Mouse (Mus musculus) retina, postnatal 1 day (tissue): ENCODE measurements around the gene Gm10309.

Experiments used
- DNase-seq: peaks from one replicate; pipeline ENCODE4 v3.0.0-alpha.2; 2012

Gene Gm10309

GRCm38 (mm10) chr17:86505183-86505631, at the start of gene Gm10309:
Gene Gm10309 (minus strand): TSS chr17:86505232.
- no peak for DNase-seq

GRCm38 (mm10) chr17:86551995-86552394, 47.0 kb upstream of the Gm10309 start:
- DNase-seq, result no peak

DNA sequence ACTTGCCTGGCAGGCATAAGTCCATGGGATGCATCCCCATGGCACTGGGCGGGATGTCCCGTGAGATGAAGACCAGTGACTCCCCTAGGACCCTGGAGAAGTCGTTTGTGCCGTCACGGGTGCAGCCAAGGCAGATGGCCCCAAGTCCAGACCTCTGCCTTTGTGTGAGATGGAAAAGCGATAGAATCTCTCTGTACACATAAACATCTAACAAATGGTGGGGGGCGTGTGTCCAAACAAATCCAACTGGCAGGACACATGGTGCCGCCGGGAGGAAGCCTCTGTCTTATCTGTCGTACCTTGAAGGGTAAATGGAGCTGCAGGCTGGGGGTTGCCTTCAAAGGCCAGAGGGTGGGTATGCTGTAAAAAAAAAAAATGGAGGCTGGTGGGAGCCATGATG, 46.5 kb upstream of the Gm10309 start:
- no peak for DNase-seq

GRCm38 (mm10) chr17:86549128-86549527, 44.1 kb upstream of the Gm10309 start:
- no peak for DNase-seq

- peak; percentile 7 for DNase-seq
Observed at GRCm38 (mm10) chr17:86546529-86546928, 41.5 kb upstream of the Gm10309 start.

GRCm38 (mm10) chr17:86539881-86540430, 34.9 kb upstream of the Gm10309 start:
- DNase-seq, result no peak

DNA sequence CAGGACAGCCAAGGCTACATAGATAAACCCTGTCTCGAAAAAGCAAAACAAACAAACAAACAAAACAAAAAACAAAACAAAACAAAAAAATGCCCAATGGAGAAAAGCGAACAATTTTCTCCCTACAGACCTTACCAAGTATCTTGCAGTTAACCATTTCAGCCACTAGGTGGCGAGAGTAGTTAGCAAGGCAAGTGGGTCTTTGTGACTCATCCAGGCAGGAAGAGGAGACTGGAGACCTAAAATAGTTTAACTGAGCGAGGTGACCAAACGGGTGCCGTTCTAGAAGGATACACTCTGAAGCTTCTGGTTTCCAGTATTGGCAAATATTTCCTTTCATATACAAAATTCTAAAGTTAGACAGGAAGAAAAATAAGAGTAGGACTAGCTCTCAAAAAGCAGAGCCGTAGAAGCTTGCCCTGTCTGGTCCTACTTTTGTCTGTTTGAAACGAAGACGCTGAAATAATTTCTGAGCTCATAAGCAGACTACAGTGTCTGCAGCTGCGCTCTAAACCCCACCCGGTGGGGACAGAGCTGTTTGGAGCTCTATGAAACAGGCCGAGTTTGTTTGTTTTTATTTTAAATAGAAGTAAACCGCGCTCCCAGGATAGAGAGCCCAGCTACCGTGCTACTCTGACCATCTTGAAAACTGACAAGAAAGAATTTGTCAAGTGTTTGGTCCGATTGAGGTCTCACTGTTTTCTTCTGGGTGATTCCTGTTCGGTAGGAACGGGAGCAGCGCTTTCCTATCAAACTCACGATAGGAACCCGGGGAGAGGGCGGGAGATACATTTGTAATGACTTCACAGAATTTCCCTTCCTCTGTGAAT, 31.0 kb upstream of the Gm10309 start:
- peak; percentile 91 for DNase-seq

- DNase-seq, result no peak
Observed at GRCm38 (mm10) chr17:86535096-86535495, 30.1 kb upstream of the Gm10309 start.

DNA sequence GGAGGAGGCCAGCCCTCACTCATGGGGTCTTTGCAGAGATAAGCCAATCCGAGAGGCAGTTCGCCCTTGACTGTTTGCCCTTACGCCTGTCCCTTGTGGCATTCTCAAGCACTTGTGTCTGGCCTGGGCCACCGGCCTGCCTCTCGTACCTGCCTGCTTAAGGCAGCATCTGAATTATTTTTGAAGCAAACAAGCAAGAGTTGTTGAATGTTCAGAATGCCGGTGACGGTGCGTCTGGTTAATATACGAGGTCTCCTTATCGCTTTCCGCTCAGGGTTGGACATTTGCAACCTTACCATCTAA, 28.5 kb upstream of the Gm10309 start:
- DNase-seq, result no peak

DNA sequence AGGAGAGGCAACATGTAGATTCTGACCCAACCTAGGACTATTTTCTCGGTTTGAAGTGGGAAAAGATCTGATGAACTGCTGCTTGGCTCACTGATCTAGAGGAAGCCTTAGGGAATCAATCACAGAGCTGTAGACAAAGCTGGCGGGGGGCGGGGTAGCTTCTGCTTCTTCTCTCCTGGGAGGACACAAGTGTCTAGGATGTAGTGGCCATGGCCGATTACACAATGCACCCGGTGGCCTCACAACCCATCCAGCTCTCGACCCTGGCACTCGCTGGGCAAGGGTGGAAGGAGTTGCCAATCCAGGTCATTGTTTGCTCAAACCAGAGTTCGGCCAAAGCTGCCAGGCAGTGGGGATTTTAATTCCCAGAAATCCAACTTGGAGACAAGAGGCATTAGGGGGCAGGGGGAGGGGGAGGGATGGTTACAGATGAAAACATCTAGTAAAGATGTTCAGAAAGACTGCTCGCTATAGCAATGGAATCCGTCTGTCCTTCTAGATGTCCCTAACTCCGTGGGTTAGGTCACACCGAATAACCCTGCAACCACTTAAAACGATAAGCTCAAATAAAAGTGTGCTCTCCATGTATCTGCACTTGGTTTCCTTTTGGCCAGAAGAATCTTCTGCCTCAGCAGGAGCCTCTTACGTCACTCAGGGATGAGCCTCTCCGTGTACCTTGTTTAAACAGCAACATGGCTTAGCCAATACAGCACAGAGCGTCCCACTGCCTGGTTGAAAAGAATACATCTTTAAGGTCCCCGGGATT, 27.9 kb upstream of the Gm10309 start:
- no peak for DNase-seq

DNA sequence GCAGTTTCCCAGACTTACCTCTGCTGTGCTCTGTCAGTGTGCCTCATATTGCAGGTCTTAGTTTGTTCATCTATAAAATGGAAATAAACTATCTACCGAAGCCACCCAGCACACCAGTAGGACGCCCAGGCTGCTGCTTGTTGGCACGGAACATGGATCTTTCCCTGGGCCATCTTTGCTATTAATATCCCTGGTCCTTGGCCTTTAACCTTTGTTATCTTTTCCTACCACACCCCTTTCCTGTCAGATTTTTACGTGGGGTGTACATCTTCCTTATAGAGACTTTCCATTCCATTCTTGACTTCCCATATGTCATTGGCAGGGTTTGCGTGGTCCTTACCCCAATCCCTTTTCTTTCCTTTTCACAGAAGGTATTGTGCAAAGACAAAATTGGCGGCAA, 26.2 kb upstream of the Gm10309 start:
- DNase-seq, result no peak

- no peak for DNase-seq
Observed at GRCm38 (mm10) chr17:86529411-86529810, 24.4 kb upstream of the Gm10309 start.

DNA sequence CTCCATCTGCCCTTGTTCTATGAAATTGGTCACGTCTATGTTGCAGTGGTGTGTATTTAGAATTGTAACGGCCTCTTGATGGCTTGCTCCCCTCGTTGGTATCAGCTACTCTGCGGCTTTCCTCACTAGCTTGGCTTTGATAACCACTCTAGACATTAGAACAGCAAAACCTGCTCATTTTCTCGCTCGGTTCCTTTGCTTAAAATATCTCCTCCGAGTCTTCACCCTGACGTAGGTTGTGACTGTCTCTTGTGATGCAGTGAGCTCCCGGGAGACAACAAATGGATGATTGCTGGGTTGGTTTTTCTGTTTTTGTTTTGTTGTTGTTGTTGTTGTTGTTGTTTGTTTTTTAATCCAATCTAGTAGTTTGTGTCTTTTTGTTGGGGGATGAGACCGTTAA, 24.0 kb upstream of the Gm10309 start:
- DNase-seq, result no peak

DNA sequence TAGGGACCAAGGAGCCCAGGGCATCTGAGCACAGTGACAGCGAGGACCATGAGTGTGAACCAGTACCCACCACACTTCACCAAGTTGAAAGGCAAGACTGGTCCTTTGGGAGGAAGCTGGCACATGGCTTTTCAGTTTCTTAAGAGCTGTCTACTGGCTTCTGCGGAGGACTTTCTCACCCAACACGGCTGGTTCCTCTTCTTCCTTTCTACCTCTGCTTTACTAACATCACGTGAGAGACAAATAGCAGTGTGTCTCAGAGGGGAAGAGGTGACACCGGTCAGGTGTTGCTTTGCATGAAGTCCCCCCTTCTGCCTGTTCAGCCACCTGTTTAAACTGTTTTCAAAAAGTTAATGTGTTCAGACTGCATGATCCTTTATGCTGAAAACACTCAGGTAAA, 22.3 kb upstream of the Gm10309 start:
- DNase-seq, result no peak

GRCm38 (mm10) chr17:86526016-86526415, 21.0 kb upstream of the Gm10309 start:
- no peak for DNase-seq

- no peak for DNase-seq
Observed at GRCm38 (mm10) chr17:86525075-86525474, 20.0 kb upstream of the Gm10309 start.

- no peak for DNase-seq
Observed at GRCm38 (mm10) chr17:86523843-86524242, 18.8 kb upstream of the Gm10309 start.

DNA sequence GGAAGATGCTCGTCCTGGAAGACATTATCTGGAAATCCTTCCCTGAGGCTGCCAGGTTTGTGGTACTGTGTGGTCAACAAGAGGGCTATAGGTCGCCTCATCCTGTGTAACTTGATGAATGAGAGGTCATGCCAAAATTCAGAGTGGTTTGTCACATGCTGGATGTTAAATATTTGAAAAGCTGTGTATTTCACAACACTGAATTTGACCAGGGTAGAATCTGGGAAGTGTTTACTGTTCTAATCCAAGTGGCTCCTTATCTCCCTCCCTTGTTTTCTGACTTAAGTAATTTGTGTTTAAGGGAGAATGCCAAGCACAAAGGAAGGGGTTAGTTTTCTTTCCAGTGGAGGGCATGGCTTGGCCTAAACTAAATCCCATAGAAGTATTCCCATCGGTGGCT, 18.3 kb upstream of the Gm10309 start:
- DNase-seq, result no peak

DNA sequence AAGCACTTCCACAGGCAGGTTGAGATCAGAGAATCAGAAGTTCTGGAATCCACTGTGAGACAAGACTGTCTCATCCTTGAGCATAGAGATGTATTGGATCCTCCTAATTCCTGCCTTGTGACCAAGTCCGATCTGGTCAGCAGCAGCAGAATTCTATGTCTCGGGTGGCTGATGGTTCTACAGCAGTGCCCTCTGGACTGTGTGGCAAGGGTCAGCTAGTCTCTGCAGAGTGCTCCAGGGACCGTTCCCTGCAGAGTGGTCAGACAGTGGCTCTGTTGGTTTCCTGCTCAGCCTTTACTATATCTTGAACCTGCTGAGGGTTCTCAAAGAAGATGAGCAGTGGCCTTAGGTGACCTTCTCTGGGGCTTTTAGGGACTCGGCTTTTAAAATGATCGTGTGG, 17.6 kb upstream of the Gm10309 start:
- DNase-seq, result no peak

- no peak for DNase-seq
Observed at GRCm38 (mm10) chr17:86521252-86521651, 16.2 kb upstream of the Gm10309 start.

DNA sequence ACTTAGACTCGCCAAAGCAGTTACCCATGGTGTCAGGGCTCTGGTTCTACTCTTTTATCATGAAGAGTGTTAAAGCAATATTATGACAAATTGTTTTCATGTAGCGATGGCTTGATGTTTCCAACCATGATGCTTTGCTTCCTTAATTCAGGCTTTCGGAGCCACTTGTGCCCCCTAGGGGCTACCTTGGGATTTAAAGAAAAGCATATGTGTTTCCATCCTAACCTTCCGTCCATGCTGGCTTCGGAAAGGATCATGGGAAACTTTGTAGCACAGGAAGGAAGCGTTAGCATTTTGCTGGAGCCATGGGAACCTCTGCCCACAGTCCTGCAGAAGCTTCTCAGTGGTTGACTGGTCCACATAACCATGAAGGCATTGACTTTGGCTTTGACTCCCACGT, 13.6 kb upstream of the Gm10309 start:
- DNase-seq, result no peak

GRCm38 (mm10) chr17:86516630-86517029, 11.6 kb upstream of the Gm10309 start:
- DNase-seq, result no peak

DNA sequence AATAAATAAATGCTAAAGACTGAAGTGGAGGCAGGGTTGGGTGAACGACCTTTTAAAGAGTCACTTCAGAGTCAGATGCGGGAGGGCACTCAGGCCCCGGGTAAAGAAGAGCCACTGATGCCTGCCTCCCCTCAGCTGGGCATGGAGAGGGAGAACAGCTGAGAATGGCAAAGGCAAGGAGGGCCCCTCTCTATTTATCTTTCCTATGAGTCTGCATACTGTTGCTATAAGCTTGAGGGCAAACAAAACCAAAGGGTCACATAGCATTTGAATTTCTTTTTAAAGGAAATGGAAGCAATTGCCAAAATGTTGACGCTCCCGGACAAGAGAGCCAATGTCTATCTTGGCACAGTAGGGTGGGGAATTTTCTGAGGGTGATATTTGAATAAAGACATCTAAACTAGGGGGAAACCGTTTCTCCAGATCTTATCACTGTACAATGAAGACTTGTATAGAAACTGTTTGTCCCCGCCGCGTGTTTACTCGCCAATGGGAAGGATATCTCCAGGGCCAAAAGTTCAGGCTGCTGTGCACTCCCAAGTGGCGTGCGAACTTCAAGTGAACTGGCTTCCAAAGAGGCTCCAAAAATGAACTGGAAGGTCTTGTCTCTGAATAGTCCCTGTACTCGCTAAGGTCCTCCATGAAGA, 10.1 kb upstream of the Gm10309 start:
- DNase-seq, result no peak

DNA sequence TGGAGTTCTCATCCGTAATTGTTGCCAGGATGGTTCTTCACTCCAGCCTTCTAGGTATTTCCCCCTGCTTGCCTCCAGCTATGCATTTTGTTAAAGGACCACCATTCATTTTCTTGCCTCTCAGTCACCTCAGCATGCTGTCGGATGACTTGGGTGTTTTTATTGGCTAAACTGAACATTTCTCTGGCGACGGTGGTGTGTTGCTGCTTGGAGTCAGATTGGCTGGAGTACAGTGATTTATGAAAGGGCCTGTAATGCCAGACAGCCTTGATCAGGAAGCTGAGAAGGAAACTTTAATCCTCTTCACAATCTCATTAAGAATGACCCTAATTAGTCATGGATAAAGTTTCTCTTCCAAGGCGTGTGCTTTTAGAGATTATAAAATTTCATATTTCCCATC, 4.8 kb upstream of the Gm10309 start:
- DNase-seq, result peak; percentile 24
